Mouse (Mus musculus) hindbrain, embryonic 14.5 days (tissue): ENCODE data around the gene Bhlhe23. TPM values are rescaled to one million over a fixed set of nuclear protein-coding genes. Genes with fewer than 3 reads are reported as not detected.

ENCODE experiments used
- ATAC-seq: fragments of 200-750 bp; cut with Nextera tagmentation; 2 replicates; pipeline ENCODE4 v1.8.0; 2017; ENCODE audit warnings: moderate number of reproducible peaks, mild to moderate bottlenecking, moderate TSS enrichment, moderate library complexity; ENCODE audit not compliant: low FRiP score
- DNase-seq: peaks from one replicate; pipeline ENCODE4 v3.0.0-alpha.2; 2015; ENCODE audit warnings: low spot score
- H3K27ac ChIP-seq: fragments of 300-500 bp; sonication (generic); 2 replicates; pipeline ENCODE4 v1.5.1; 2014; ENCODE audit warnings: mild to moderate bottlenecking, moderate library complexity
- H3K27me3 ChIP-seq: fragments of 300-500 bp; sonication (generic); 2 replicates; pipeline ENCODE4 v1.6.1; 2014; ENCODE audit warnings: mild to moderate bottlenecking, low read length, mixed read lengths; ENCODE audit not compliant: control insufficient read depth, insufficient read depth
- H3K36me3 ChIP-seq: fragments of 300-500 bp; sonication (generic); replicated peaks from 2 replicates; pipeline ENCODE4 v1.6.1; 2014; ENCODE audit not compliant: control insufficient read depth, insufficient read depth
- H3K4me1 ChIP-seq: fragments of 300-500 bp; sonication (generic); replicated peaks from 2 replicates; pipeline ENCODE4 v1.6.1; 2014; ENCODE audit warnings: antibody characterized with exemption, low read length, mixed read lengths; ENCODE audit not compliant: control insufficient read depth, insufficient read depth
- H3K4me2 ChIP-seq: fragments of 300-500 bp; sonication (generic); replicated peaks from 2 replicates; pipeline ENCODE4 v1.6.1; 2014; ENCODE audit warnings: mild to moderate bottlenecking, moderate library complexity
- H3K4me3 ChIP-seq: fragments of 300-500 bp; sonication (generic); replicated peaks from 2 replicates; pipeline ENCODE4 v1.5.1; 2014; ENCODE audit warnings: mild to moderate bottlenecking, low read length
- H3K9ac ChIP-seq: fragments of 300-500 bp; sonication (generic); 2 replicates; pipeline ENCODE4 v1.6.1; 2014
- H3K9me3 ChIP-seq: fragments of 300-500 bp; sonication (generic); 2 replicates; pipeline ENCODE4 v1.6.1; 2016; ENCODE audit warnings: low read length; ENCODE audit not compliant: control insufficient read depth
- WGBS: fragments of 180-500 bp; shearing (Covaris S2); extraction: QIAGEN DNeasy Blood & Tissue Kit; methylation state at CpG from one replicate; pipeline ENCODE4 v1.1.7; 2014; 5-methylcytosine and 5-hydroxymethylcytosine counted together
- polyA plus RNA-seq: library from polyadenylated mRNA; unstranded; fragments of >200 nt; fragmentation: Nextera tagmentation; extraction: Ambion mirVana; gene quantifications from 2 replicates; pipeline ENCODE4 v1.2.1, GENCODE M21; 2014

The Bhlhe23 gene
- 0.36 and 1.3 TPM in 2 replicates for polyA plus RNA-seq

DNA sequence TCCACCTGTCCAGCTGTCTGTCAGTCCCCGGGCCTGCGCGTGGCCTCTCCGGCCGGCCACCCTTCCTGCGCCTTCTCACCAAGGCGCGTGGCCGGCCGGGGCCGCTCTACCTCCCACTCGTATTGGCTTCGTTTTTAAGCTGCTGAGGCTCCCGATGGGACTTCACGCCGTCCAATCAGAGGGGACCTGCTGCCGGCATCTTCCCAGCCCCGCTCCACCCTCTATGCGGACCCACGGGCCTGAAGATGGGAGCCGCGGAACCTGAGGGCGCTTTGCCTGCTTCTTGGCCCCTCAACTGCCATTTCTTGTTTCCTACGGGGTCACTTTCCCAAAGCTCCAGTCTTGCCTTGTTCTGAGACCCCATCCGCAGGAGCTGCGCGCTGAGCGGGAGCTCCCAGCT is at the start of gene Bhlhe23:
Bhlhe23 (minus strand) TSS at position 108 of the 400 bp plus-strand sequence.
- peak within 1 kb of the TSS; percentile 34 for H3K9ac ChIP-seq
- peaks cover 11% of the 10 kb centered on the region; the same call in 1 of the 2 replicates for H3K4me1 ChIP-seq
- no peaks in the 10 kb centered on the region for H3K36me3 ChIP-seq
- H3K9me3 ChIP-seq, result no peaks in the 10 kb centered on the region
- peak within 1 kb of the TSS; percentile 50 for H3K4me2 ChIP-seq
- peaks cover 86% of the 10 kb centered on the region for H3K27me3 ChIP-seq
- no peak within 1 kb of the TSS for H3K27ac ChIP-seq
- ATAC-seq (no peak), DNase-seq (no peak)
- peak within 1 kb of the TSS; percentile 32 for H3K4me3 ChIP-seq
- WGBS, result 2% methylated on average over 28 of the region's 28 CpGs

GRCm38 (mm10) chr2:180825147-180825941 is 48.6 kb upstream of the Bhlhe23 start:
- DNase-seq (peak; percentile 55), ATAC-seq (peak; percentile 61)
- Histone ChIP-seq H3K27me3 (no peaks in the 10 kb centered on the region), H3K9ac (peak overlapping the region; percentile 32; the same call in 1 of the 2 replicates), H3K36me3 (no peaks in the 10 kb centered on the region), H3K4me3 (no peak overlapping the region), H3K27ac (peak overlapping the region; percentile 84), H3K4me2 (no peak overlapping the region), H3K4me1 (peaks cover 13% of the 10 kb centered on the region), H3K9me3 (no peaks in the 10 kb centered on the region)
- WGBS, result 33% methylated on average over 11 of the region's 11 CpGs

GRCm38 (mm10) chr2:180824724-180825123 is 48.0 kb upstream of the Bhlhe23 start:
- Histone ChIP-seq H3K27ac (peak overlapping the region; percentile 84), H3K36me3 (no peaks in the 10 kb centered on the region), H3K9ac (0 out of 2 replicates have a peak overlapping the region, but pooled peaks have one; percentile 32), H3K4me1 (peaks cover 13% of the 10 kb centered on the region), H3K9me3 (no peaks in the 10 kb centered on the region), H3K4me3 (no peak overlapping the region), H3K27me3 (no peaks in the 10 kb centered on the region), H3K4me2 (no peak overlapping the region)
- ATAC-seq (no peak), DNase-seq (no peak)
- 76% methylated on average over 4 of the region's 4 CpGs for WGBS

DNA sequence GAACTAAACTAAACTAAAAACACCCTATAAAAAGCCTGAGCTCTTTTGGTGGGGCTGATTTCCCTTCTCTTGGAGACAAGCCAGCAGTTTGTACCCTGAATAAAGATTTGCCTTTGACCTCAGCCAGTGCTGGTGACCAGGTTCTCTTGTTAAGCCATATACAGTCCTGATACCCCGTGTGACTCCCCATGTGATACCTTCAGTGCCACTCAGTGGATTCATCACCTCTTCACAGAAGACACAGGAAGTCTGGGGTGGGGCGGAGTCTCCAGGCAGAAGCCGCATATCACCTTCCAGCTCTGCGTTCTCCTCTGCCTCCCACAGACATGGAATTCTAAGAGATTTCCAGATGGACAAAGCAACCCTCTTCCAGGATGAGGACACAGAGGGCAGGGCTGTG is 47.4 kb upstream of the Bhlhe23 start:
- Histone ChIP-seq H3K4me1 (peaks cover 13% of the 10 kb centered on the region), H3K27me3 (no peaks in the 10 kb centered on the region), H3K27ac (no peak overlapping the region), H3K9ac (no peak overlapping the region), H3K4me3 (no peak overlapping the region), H3K9me3 (no peaks in the 10 kb centered on the region), H3K36me3 (no peaks in the 10 kb centered on the region), H3K4me2 (no peak overlapping the region)
- DNase-seq, result no peak
- WGBS, result 78% methylated on average over 4 of the region's 4 CpGs
- no peak for ATAC-seq

- peaks cover 13% of the 10 kb centered on the region for H3K4me1 ChIP-seq
- no peaks in the 10 kb centered on the region for H3K36me3 ChIP-seq
- ATAC-seq (no peak), DNase-seq (peak; percentile 53)
- H3K9me3 ChIP-seq, result no peaks in the 10 kb centered on the region
- H3K9ac ChIP-seq, result no peak overlapping the region
- H3K4me2 ChIP-seq, result no peak overlapping the region
- no peaks in the 10 kb centered on the region for H3K27me3 ChIP-seq
- 30% methylated on average over 6 of the region's 6 CpGs for WGBS
- no peak overlapping the region for H3K4me3 ChIP-seq
- no peak overlapping the region for H3K27ac ChIP-seq
Observed at GRCm38 (mm10) chr2:180822476-180822875, 45.8 kb upstream of the Bhlhe23 start.

DNA sequence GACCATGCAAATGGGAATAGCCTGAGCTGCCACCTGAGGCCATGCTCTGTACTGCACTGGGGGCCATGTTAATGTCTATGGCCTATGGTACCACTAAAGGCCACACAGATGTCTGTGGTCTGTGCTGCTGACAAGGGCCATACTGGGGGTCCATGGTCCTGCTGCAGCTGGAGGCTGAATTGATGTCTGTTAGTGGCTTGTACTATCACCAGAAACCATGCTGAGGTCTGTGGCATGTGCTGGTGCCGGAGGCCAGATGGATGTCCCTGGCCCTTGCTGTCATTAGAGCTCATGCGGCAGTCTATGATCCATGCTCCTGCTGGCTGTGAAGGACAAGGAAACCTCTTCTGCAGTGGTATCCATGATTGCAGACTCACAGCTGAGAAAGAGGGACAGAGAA is 42.8 kb upstream of the Bhlhe23 start:
- Histone ChIP-seq H3K9me3 (no peaks in the 10 kb centered on the region), H3K4me2 (no peak overlapping the region), H3K4me1 (peaks cover 6% of the 10 kb centered on the region), H3K27ac (no peak overlapping the region), H3K4me3 (no peak overlapping the region), H3K27me3 (no peaks in the 10 kb centered on the region), H3K36me3 (no peaks in the 10 kb centered on the region), H3K9ac (no peak overlapping the region)
- DNase-seq (no peak), ATAC-seq (no peak)
- 58% methylated on average over 2 of the region's 2 CpGs for WGBS

DNA sequence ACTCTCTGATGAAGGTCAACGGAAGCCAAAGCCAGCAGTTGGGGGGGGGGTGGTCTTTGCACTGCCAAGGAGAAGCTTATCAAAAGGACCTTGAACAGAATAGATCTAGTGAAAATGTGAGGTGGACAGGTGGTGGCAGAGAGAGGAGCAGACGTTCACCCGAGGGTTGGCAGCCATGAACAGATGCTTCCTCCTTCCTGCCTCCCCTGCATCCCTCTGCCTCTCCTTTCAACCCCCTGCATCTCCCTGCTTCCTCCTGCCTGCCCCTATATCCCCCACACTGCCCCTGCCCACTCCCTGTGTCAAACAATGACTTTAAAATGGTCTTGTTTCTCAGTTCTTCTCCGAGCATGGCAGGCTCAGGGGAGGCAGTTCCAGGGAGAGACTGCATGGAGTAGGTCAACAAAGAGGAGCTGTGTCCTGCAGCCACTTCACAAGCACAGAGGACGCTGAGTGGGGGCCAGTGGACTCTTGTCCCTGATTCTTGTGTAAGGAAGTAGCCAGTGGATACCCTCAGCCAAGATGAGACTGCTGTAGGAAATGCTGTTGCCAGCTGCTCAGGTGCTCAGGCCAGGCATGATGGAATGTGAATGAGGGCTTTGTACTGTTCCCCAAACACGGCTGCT is 39.9 kb upstream of the Bhlhe23 start:
- no peak overlapping the region for H3K9ac ChIP-seq
- no peaks in the 10 kb centered on the region for H3K27me3 ChIP-seq
- H3K27ac ChIP-seq, result peak overlapping the region; percentile 65
- peaks cover 6% of the 10 kb centered on the region for H3K4me1 ChIP-seq
- DNase-seq (no peak), ATAC-seq (no peak)
- no peak overlapping the region for H3K4me2 ChIP-seq
- H3K36me3 ChIP-seq, result no peaks in the 10 kb centered on the region
- WGBS, result 60% methylated on average over 6 of the region's 6 CpGs
- no peaks in the 10 kb centered on the region for H3K9me3 ChIP-seq
- no peak overlapping the region for H3K4me3 ChIP-seq

GRCm38 (mm10) chr2:180813982-180814568 is 37.4 kb upstream of the Bhlhe23 start:
- ATAC-seq (no peak), DNase-seq (no peak)
- Histone ChIP-seq H3K27ac (no peak overlapping the region), H3K4me3 (no peak overlapping the region), H3K36me3 (no peaks in the 10 kb centered on the region), H3K27me3 (no peaks in the 10 kb centered on the region), H3K4me2 (no peak overlapping the region), H3K9ac (no peak overlapping the region), H3K9me3 (no peaks in the 10 kb centered on the region), H3K4me1 (peaks cover 6% of the 10 kb centered on the region)
- WGBS, result 65% methylated on average over 4 of the region's 4 CpGs

DNA sequence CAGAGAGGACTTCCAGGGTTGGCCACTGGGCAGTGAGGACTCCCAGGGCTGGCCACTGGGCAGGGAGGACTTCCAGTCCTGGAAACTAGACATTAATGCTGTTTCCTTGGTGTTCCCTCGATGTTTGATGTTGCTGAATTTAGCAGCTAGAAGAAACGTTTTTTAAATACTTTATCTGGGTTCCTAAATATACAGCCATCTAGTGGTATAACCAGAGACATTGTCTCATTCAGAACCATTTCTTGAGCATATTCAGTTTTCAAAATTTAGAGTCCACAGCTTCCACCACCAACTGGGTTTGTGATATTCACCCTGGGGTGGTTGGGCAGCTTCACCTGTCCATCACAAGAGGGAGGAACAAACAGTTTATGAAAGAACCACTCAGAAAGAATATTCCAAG is 34.3 kb upstream of the Bhlhe23 start:
- no peak overlapping the region for H3K9ac ChIP-seq
- H3K4me1 ChIP-seq, result no peaks in the 10 kb centered on the region
- H3K9me3 ChIP-seq, result no peaks in the 10 kb centered on the region
- no peak overlapping the region for H3K4me2 ChIP-seq
- ATAC-seq (no peak), DNase-seq (no peak)
- H3K4me3 ChIP-seq, result no peak overlapping the region
- no peak overlapping the region for H3K27ac ChIP-seq
- 71% methylated on average over 2 of the region's 2 CpGs for WGBS
- H3K27me3 ChIP-seq, result no peaks in the 10 kb centered on the region
- no peaks in the 10 kb centered on the region for H3K36me3 ChIP-seq
